Mouse (Mus musculus): Measurements from ENCODE around the gene Mydgf. TPM values are rescaled to one million over a fixed set of nuclear protein-coding genes. Genes with fewer than 3 reads are reported as not detected.

Gene Mydgf
- total and polyA plus RNA-seq, 2 experiments from 2014 or later, result 58.1 to 86.9 TPM

GRCm38 (mm10) chr17:56139355-56139754, 44.4 kb downstream of the Mydgf start:
- no peaks in the 10 kb centered on the region for H3K36me3 ChIP-seq (ENCODE audit: insufficient read depth, low read length)
- DNase-seq (ENCODE audit: low spot score) (peak; percentile 47), ATAC-seq (peak; percentile 13; the same call in 1 of the 2 replicates)
- peaks cover 17% of the 10 kb centered on the region for H3K4me1 ChIP-seq (ENCODE audit: insufficient read depth, low read length)
- TF ChIP-seq CTCF (IDR thresholded peaks at IDR 0.05; ENCODE audit: low read depth), result no peak
- 10% methylated on average over 15 of the region's 21 CpGs for WGBS
- peak overlapping the region; percentile 76 for H3K4me3 ChIP-seq (ENCODE audit: low read length)
- H3K4me2 ChIP-seq (ENCODE audit: low read depth, low read length), result peak overlapping the region; percentile 81
- H3K9ac ChIP-seq (replicated peaks; ENCODE audit: low read length), result peak overlapping the region; percentile 83
- H3K9me3 ChIP-seq (ENCODE audit: low read length), result no peaks in the 10 kb centered on the region
- H3K27ac ChIP-seq, result peak overlapping the region; percentile 78; the same call in 1 of the 2 replicates
- H3K27me3 ChIP-seq (ENCODE audit: insufficient read depth, low read length), result no peaks in the 10 kb centered on the region

DNA sequence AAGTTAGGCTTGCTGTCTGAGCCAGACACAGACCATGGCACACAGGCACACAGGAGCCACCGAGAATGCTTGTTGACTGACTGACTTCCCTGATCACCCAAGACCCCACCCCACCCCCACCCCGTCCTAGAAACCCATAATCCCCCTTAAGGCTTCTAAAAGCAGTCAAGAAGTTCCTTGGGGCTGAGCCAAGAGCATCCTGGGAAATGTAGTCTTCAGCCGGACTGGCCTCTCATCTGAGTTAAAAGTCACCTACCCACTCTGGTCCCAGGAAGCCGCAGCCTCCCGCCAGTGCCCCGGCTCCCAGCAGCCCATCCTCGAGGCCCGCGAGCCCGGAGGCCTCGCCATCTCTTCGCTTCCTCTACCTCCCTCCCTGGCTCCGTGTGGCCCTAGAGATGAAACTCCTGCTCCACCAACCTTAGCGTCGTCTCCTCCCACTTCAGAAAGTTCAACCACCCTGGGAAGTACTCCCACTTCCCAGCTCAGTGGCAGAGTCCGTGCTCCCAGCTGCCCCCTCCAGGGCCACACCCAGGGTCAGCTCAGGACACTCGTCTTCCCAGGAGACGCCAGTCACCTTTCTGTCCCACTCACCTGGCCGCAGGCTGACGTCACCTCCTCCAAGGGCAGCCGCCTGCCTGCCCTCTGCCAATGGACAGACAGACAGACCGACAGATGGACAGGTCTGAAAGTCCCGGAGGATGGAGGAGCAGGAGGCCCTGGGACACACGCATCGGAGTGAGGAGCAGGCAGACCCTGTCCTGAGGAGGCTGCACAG, 45.7 kb downstream of the Mydgf start:
- ATAC-seq, result no peak
- 20% methylated on average over 25 of the region's 25 CpGs for WGBS

DNA sequence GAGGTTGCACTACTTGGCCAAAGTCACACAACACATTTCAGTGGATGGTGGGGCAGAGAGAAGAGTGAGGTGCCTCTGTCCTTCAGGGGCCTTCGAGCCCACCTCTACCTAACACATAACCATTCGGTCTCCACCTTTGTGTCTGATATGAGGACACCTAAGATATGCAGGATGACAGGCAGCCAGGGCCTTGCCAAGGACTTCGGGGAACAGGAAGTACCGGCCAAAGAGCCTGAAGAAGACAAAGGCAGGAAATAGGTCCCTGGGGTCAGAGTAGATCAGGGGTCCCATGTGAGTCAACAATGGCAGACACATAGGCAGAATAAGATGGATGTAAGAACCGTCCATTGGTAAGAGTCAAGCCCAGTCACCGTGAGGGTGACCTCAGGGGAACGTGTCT, 47.2 kb downstream of the Mydgf start:
- DNase-seq (ENCODE audit: low spot score), result no peak
- no peak for TF ChIP-seq CTCF (IDR thresholded peaks at IDR 0.05; ENCODE audit: low read depth)
- no peak overlapping the region for H3K27ac ChIP-seq
- no peaks in the 10 kb centered on the region for H3K9me3 ChIP-seq (ENCODE audit: low read length)
- no peak overlapping the region for H3K4me3 ChIP-seq (ENCODE audit: low read length)
- H3K9ac ChIP-seq (replicated peaks; ENCODE audit: low read length), result no peak overlapping the region
- 90% methylated on average over 7 of the region's 7 CpGs for WGBS
- no peak for ATAC-seq
- no peak overlapping the region for H3K4me2 ChIP-seq (ENCODE audit: low read depth, low read length)
- peaks cover 11% of the 10 kb centered on the region for H3K4me1 ChIP-seq (ENCODE audit: insufficient read depth, low read length)
- no peaks in the 10 kb centered on the region for H3K36me3 ChIP-seq (ENCODE audit: insufficient read depth, low read length)
- no peaks in the 10 kb centered on the region for H3K27me3 ChIP-seq (ENCODE audit: insufficient read depth, low read length)

More for the DNA sequence above, 45.7 kb downstream of the Mydgf start:
- Histone ChIP-seq H3K4me1 (ENCODE audit: insufficient read depth, low read length) (peaks cover 19% of the 10 kb centered on the region), H3K9ac (replicated peaks; ENCODE audit: low read length) (no peak overlapping the region), H3K9me3 (ENCODE audit: low read length) (no peaks in the 10 kb centered on the region), H3K4me2 (ENCODE audit: low read depth, low read length) (peak overlapping the region; percentile 81), H3K27ac (no peak overlapping the region), H3K36me3 (ENCODE audit: insufficient read depth, low read length) (no peaks in the 10 kb centered on the region), H3K4me3 (ENCODE audit: low read length) (peak overlapping the region; percentile 76), H3K27me3 (ENCODE audit: insufficient read depth, low read length) (no peaks in the 10 kb centered on the region)
- no peak for TF ChIP-seq CTCF (IDR thresholded peaks at IDR 0.05; ENCODE audit: low read depth)
- no peak for DNase-seq (ENCODE audit: low spot score)

DNA sequence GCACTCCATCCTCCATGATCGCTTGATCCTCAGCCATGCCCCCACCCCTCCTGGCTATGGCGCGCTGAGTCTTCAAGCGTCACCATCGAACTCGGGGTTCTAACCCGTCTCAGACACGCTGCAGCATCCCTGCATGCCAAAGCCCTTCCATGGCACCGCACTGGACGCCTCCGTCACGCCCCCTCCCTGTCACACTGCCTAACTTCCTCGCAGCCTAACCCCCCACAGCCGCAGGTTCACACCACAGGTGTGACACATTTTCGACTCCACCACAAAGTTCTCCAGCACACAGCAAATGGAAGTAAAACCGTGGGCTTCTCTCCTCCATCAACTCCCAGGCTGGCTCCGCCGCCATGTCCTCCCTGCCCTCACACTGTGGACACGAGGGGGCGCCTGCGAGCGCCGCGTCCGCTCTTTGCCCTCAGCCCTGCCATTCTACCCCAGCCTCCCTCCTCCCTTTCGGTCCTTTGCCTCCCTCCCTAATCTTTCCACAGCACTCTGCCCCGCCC, 49.2 kb downstream of the Mydgf start:
- peak overlapping the region; percentile 53 for H3K4me2 ChIP-seq (ENCODE audit: low read depth, low read length)
- no peaks in the 10 kb centered on the region for H3K27me3 ChIP-seq (ENCODE audit: insufficient read depth, low read length)
- DNase-seq (ENCODE audit: low spot score) (no peak), ATAC-seq (no peak)
- H3K4me3 ChIP-seq (ENCODE audit: low read length), result peak overlapping the region; percentile 17; the same call in 1 of the 2 replicates
- no peaks in the 10 kb centered on the region for H3K9me3 ChIP-seq (ENCODE audit: low read length)
- TF ChIP-seq CTCF (IDR thresholded peaks at IDR 0.05; ENCODE audit: low read depth), result peak; percentile 78
- H3K4me1 ChIP-seq (ENCODE audit: insufficient read depth, low read length), result peaks cover 9% of the 10 kb centered on the region
- WGBS, result 6% methylated on average over 27 of the region's 27 CpGs
- peaks cover 16% of the 10 kb centered on the region for H3K36me3 ChIP-seq (ENCODE audit: insufficient read depth, low read length)
- H3K27ac ChIP-seq, result 0 out of 2 replicates have a peak overlapping the region, but pooled peaks have one; percentile 6
- H3K9ac ChIP-seq (replicated peaks; ENCODE audit: low read length), result 0 out of 2 replicates have a peak overlapping the region, but pooled peaks have one; percentile 17

DNA sequence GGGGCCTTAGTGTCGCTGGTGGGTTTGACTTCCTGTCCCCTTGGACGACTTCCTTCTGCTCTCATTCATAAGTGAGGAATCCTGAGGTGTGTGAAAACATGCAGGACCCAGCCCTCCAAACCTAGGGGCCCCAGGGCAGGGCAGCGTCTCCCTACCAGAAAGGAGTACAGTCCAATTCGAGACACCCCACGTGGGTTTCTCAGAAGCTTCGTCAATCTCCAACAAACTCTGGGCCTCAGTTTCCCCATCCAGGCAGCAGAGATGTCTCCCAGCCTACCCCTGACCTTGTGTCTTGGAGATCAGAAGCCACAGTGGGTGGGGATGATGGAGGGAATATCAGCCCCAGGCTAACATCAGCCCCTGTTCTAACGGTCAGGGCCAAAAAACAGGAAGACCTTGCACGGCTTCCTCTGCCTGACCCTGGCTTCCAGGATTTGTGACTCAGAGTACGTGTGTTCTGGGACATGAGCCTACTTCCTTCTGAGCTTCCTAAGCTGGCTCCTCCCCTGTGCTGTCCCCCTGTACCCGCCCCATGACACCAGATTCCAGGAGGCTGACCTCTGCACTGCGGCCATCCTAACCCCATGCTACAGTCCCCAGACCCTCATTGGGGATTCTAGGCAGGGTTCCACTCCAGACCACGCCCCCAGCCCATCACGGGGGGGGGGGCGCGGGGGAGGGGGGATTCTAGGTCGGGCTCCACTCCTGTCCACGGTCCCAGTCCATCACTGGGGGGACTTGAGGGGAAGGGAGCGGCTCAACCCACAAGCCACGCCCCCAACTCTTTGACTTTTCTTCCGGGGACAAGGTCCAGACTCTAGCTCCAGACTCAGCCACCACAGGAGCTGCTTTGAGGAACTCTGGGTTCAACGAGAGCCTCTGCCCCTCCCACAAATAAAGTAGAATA, 50.0 kb downstream of the Mydgf start:
- 30% methylated on average over 16 of the region's 21 CpGs for WGBS
- Histone ChIP-seq H3K4me3 (ENCODE audit: low read length) (peak overlapping the region; percentile 17; the same call in 1 of the 2 replicates), H3K4me2 (ENCODE audit: low read depth, low read length) (peak overlapping the region; percentile 53), H3K9ac (replicated peaks; ENCODE audit: low read length) (0 out of 2 replicates have a peak overlapping the region, but pooled peaks have one; percentile 17), H3K27me3 (ENCODE audit: insufficient read depth, low read length) (no peaks in the 10 kb centered on the region), H3K9me3 (ENCODE audit: low read length) (no peaks in the 10 kb centered on the region), H3K27ac (peak overlapping the region; percentile 49; the same call in 1 of the 2 replicates), H3K36me3 (ENCODE audit: insufficient read depth, low read length) (peaks cover 16% of the 10 kb centered on the region), H3K4me1 (ENCODE audit: insufficient read depth, low read length) (peaks cover 7% of the 10 kb centered on the region)
- ATAC-seq (peak; percentile 19; the same call in 1 of the 2 replicates), DNase-seq (ENCODE audit: low spot score) (no peak)
- no peak for TF ChIP-seq CTCF (IDR thresholded peaks at IDR 0.05; ENCODE audit: low read depth)

DNA sequence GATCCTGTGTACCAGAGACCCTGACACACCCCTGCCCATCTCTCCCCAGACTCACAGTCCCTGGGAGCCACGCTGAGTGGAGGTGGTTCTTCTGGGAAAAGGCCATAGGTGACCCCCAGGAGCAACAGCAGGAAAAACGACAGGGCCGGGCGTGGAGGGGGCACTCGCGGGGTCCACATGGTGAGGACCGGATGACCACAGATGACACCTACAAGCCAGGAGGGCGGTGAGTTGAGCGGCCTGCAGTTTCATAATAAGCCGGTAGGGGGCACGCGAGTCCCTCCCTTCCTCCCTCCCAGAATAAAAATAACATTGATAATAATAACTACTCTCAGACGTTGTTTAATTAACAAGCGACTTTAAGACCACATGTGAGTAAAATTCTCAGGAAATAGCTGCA, 51.1 kb downstream of the Mydgf start:
- 6% methylated on average over 14 of the region's 14 CpGs for WGBS
- ATAC-seq (no peak), DNase-seq (ENCODE audit: low spot score) (peak; percentile 58)
- Histone ChIP-seq H3K27me3 (ENCODE audit: insufficient read depth, low read length) (no peaks in the 10 kb centered on the region), H3K4me1 (ENCODE audit: insufficient read depth, low read length) (peaks cover 6% of the 10 kb centered on the region; the same call in 1 of the 2 replicates), H3K4me2 (ENCODE audit: low read depth, low read length) (no peak overlapping the region), H3K9me3 (ENCODE audit: low read length) (no peaks in the 10 kb centered on the region), H3K9ac (replicated peaks; ENCODE audit: low read length) (no peak overlapping the region), H3K36me3 (ENCODE audit: insufficient read depth, low read length) (peaks cover 22% of the 10 kb centered on the region), H3K4me3 (ENCODE audit: low read length) (no peak overlapping the region), H3K27ac (no peak overlapping the region)
- TF ChIP-seq CTCF (IDR thresholded peaks at IDR 0.05; ENCODE audit: low read depth), result peak; percentile 89

Measured in hindbrain, postnatal 0 days (tissue).